Mouse (Mus musculus) bone marrow, adult 2 months (tissue): ENCODE measurements around the gene Uprt. TPM values are rescaled to one million over a fixed set of nuclear protein-coding genes. Genes with fewer than 3 reads are reported as not detected.

Experiments used
- H3K27ac ChIP-seq: fragments of 200-500 bp; 2 replicates; pipeline ENCODE4 v1.5.1; 2012; ENCODE audit warnings: low read depth, mild to moderate bottlenecking, control low read depth, inconsistent platforms, low read length; ENCODE audit not compliant: control insufficient read depth, poor library complexity, insufficient read depth
- H3K4me1 ChIP-seq: fragments of 200-500 bp; 2 replicates; pipeline ENCODE4 v1.6.1; 2011; ENCODE audit warnings: low read length; ENCODE audit not compliant: control insufficient read depth, insufficient read depth
- H3K4me3 ChIP-seq: fragments of 200-500 bp; replicated peaks from 2 replicates; pipeline ENCODE3; 2011; ENCODE audit warnings: mild to moderate bottlenecking, low read depth, low read length, control low read depth; ENCODE audit not compliant: control insufficient read depth
- CTCF ChIP-seq: fragments of 200-500 bp; IDR thresholded peaks from 2 replicates; pipeline ENCODE4 v1.5.1; 2011; ENCODE audit warnings: low read length, control low read depth; ENCODE audit not compliant: control insufficient read depth, insufficient read depth
- POLR2A ChIP-seq: fragments of 200-500 bp; IDR thresholded peaks from 2 replicates; pipeline ENCODE4 v1.6.1; 2011; ENCODE audit warnings: low read depth, mild to moderate bottlenecking, control low read depth, low read length, borderline replicate concordance; ENCODE audit not compliant: control insufficient read depth
- WGBS: fragments of 180-500 bp; shearing (Covaris S2); methylation state at CpG from one replicate; pipeline ENCODE4 v1.1.7; 2018; 5-methylcytosine and 5-hydroxymethylcytosine counted together
- polyA plus RNA-seq: library from polyadenylated mRNA; stranded (reverse); fragments of >200 nt; gene quantifications from 2 replicates; pipeline ENCODE4 v1.2.4, GENCODE M21; 2011; ENCODE audit warnings: low replicate concordance; ENCODE audit not compliant: missing spikeins, insufficient read depth, insufficient read length

The Uprt gene
- polyA plus RNA-seq, 1 experiment: 2.4 TPM

DNA sequence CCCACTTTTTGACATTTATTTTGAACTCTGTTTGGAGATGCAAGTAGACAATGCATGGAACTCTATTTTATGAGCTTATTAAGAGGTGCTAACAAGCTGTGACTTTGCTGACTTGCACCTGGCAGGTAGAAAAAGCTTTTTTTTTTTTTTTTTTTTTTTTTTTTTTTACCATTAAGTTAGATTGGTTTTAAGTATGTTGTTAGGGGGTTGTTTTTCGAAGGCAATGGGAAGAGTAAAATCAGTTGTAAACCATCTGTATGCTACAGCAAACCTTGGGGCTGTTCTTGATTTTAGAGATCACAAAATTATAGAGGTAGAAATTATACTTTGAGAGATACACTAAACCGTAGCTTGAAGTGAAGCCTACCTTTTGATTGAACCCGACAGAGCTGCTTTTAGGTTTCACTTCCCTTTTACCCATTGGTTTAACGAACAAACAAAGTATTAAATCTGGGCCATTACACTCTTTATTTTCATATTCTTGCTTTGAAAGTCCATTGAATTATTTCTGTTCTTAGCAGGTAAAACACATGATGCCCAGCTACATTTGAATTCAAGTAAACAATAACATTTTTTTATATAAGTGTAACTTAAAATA lies 6.4 kb downstream of the Uprt start:
- no peak for TF ChIP-seq CTCF
- Histone ChIP-seq H3K4me1 (no peaks in the 10 kb centered on the region), H3K27ac (no peak overlapping the region), H3K4me3 (no peak overlapping the region)
- 28% methylated on average over 4 of the region's 4 CpGs for WGBS

DNA sequence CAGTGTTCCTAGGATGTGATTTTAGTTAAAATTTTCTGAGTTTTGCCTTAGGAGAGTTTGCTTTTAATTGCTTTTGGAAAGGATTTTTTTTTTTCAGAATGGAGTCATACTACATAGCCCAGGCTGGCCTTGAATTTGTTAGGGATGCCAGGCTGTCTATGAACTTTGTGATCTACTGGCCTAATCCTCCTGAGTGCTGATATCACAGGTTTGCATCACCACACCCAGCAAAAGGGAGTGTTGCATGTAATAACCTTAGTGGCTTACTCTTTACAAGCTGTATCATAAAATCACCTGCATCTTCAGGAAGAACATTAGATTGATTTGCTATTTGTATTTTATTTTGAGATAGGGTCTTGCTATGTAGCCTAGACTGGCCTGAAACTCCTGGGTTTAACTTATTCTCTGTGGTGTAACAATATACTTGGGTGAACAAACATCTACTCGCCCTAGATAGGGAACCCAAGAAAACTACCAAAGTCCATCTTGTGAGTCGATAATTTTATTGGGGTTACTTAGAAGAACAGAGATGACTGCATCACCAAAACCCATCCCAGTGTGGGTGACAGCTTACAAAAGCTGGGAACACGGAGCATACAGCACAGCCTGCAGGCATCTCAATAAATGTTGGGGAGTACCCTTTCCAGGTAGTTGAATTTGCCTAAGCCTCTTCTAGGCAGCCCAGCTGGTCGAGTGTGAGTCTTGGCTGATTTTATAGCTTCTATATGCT lies 7.2 kb downstream of the Uprt start:
- Histone ChIP-seq H3K27ac (no peak overlapping the region), H3K4me3 (no peak overlapping the region), H3K4me1 (no peaks in the 10 kb centered on the region)
- WGBS: 73% methylated on average over 4 of the region's 4 CpGs
- TF ChIP-seq CTCF: no peak
- TF ChIP-seq POLR2A: no peak

DNA sequence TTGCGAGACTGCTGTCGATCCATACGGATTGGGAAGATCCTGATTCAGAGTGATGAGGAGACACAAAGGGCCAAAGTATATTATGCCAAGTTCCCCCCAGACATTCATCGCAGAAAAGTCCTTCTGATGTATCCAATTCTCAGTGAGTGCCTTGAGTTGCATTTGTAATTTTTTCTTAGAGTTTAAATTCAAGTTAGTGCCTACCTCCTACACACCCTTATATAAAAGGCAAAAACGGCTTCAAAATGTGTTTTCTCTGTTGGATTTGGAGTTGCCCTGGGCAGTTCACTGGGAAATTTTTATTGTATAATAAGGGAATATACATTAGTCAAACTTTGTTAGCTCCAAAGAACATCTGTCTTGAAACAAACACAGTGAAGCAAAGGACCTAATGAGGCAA lies 19.1 kb downstream of the Uprt start:
- no peak for TF ChIP-seq POLR2A
- TF ChIP-seq CTCF: no peak
- H3K4me3 ChIP-seq: no peak overlapping the region
- 90% methylated on average over 5 of the region's 5 CpGs for WGBS
- H3K27ac ChIP-seq: no peak overlapping the region
- H3K4me1 ChIP-seq: no peaks in the 10 kb centered on the region

DNA sequence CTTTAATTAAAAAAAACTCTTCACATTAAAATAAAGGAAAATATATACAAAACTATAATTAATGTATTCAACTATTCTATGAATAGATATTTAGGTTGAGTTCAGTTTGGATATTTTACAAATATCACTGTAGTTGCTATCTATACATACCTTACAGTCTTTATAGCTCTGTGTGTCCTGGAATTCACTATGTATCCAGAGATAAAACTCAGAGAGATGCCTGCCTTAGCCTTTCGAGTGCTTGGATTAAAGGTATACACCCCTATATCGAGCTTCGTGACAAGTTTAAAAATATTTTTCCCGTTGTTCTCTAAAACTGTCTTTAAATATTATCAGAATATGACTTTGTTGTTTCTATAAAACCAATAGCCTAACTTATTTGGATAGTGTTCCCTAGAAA lies 60.0 kb downstream of the Uprt start:
- TF ChIP-seq POLR2A (no peak), CTCF (no peak)
- no peak overlapping the region for H3K4me3 ChIP-seq
- WGBS: 73% methylated on average over 4 of the region's 4 CpGs
- H3K4me1 ChIP-seq: no peaks in the 10 kb centered on the region
- no peak overlapping the region for H3K27ac ChIP-seq

DNA sequence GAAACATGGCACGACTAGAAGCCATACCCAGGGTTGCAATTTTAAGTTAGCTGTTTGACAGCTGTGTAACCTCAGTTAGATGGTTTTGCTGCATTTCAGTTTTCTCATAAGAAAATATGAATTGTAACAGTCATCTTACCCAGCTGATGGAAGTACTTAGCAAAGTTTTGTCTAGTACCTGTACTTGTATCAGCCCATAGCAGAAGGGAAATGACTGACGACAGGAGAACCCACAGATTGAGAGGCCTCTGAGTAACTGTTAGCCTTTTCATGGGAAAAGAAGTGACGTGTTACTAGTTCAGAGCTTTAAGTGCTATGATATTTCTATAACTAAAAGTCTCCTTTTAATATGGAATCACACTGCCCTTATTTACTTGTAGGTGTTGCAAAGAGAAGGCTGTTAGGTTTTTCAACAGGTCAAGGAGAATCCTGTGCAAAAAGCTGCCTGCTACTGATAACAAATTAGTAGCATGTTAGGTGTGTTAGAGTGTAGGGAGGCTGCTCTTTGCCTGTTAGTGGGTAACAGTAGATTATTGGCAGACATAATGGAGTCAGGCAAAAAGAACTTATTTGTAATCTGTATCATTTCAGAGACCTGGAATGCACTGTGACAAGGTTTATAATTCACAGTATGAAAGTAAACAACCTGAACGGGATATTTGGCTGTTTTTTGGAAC lies 61.4 kb downstream of the Uprt start:
- TF ChIP-seq POLR2A (no peak), CTCF (no peak)
- Histone ChIP-seq H3K4me1 (no peaks in the 10 kb centered on the region), H3K27ac (no peak overlapping the region), H3K4me3 (no peak overlapping the region)
- 67% methylated on average over 4 of the region's 4 CpGs for WGBS

DNA sequence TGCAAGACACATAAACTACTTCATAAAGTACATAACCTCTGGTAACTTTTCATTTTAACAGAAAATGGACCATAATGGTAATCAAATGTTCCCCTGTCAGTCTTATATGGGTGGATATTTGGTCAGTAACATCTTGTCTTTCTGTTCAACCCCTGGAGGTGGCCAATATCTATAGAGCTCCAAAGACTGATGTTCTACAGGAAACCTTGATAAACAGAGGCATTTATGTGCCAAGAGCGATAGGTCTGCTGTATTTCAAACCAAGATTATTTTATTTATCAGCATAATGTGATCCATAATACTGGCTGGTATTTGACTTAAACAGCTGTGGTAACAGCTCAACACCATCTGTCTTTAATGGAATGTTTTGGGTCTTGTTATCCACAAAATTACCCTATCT lies 62.7 kb downstream of the Uprt start:
- TF ChIP-seq POLR2A (no peak), CTCF (no peak)
- H3K4me1 ChIP-seq: no peaks in the 10 kb centered on the region
- 76% methylated on average over 1 of the region's 1 CpGs for WGBS
- H3K27ac ChIP-seq: no peak overlapping the region
- H3K4me3 ChIP-seq: no peak overlapping the region

Other genes starting within 250 kb of the Uprt start
- 5.9 and 7.3 TPM in 2 replicates for gene Abcb7, start 69.0 kb upstream of the Uprt start, polyA plus RNA-seq
- 1.00 and 1.3 TPM in 2 replicates for gene Zdhhc15, start 188.2 kb downstream of the Uprt start, polyA plus RNA-seq